Mouse (Mus musculus) erythroblast, embryonic 14.5 days (primary cell): ENCODE results near the gene Cul4b.
"Not testable (repeated sequence)": the region's sequence is repeated elsewhere in the genome, so short reads cannot be mapped to it uniquely, and the experiment has no call there.

Experiments used
- GATA1 ChIP-seq: IDR thresholded peaks from 2 replicates; pipeline ENCODE4 v1.6.1; 2012; ENCODE audit warnings: low read length, inconsistent platforms, mixed read lengths
- TAL1 ChIP-seq: IDR thresholded peaks from 3 replicates; pipeline ENCODE4 v1.6.1; 2012; ENCODE audit warnings: low read length, inconsistent platforms, mixed read lengths

- not testable (repeated sequence) for TF ChIP-seq TAL1, GATA1
Observed at GRCm38 (mm10) chrX:38502182-38502581, 73.8 kb downstream of the Cul4b start.
